Mouse (Mus musculus) erythroblast, adult 5-6 weeks (primary cell): Measurements from ENCODE around the gene Lsr. TPM values are rescaled to one million over a fixed set of nuclear protein-coding genes. Genes with fewer than 3 reads are reported as not detected.
A peak's percentile ranks its signal among the peaks of the same experiment; 100 is the strongest.

Experiments
- ATAC-seq: replicated peaks from 2 replicates; pipeline ENCODE4 v1.8.0; 2016; ENCODE audit warnings: moderate number of reproducible peaks, mild to moderate bottlenecking, moderate TSS enrichment, inconsistent platforms; ENCODE audit not compliant: poor library complexity, low FRiP score, severe bottlenecking
- total RNA-seq, 2 experiments: library from RNA; stranded (forward) in 1 of 2; stranded (reverse) in 1 of 2; fragments of 150-400 nt in 1 of 2; fragments of 200-764, 138-1000 nt in 1 of 2; gene quantifications; 2 replicates each; pipeline versions ENCODE4 v1.2.3 to v1.2.4; 2015 to 2017; ENCODE audit warnings: low replicate concordance in 2 of 2

Gene Lsr
- total RNA-seq (2015; ENCODE audit: low replicate concordance) (2.9 TPM in 1 of 2 replicates, not detected in the other), total RNA-seq (2017; ENCODE audit: low replicate concordance) (0.70 and 0.77 TPM in 2 replicates)

DNA sequence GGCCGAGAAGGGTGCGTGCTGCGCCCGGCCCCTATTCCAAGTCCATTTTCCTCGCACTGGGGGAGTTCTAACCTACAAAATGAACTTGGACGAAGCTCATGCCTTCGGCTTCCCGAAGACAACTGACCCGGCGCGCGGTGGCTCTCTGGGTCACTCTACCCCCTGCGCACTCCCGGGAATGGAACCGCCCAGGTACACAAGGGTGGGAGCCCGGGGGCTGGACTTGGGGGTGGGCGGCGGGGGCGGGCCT, at the start of gene Lsr:
Gene Lsr (minus strand): TSS at position 214 of the 250 bp plus-strand sequence.
- ATAC-seq, result no peak

- ATAC-seq, result no peak
Observed at GRCm38 (mm10) chr7:31017104-31017901, 44.0 kb upstream of the Lsr start.

GRCm38 (mm10) chr7:31012971-31013370, 39.7 kb upstream of the Lsr start:
- ATAC-seq, result no peak

DNA sequence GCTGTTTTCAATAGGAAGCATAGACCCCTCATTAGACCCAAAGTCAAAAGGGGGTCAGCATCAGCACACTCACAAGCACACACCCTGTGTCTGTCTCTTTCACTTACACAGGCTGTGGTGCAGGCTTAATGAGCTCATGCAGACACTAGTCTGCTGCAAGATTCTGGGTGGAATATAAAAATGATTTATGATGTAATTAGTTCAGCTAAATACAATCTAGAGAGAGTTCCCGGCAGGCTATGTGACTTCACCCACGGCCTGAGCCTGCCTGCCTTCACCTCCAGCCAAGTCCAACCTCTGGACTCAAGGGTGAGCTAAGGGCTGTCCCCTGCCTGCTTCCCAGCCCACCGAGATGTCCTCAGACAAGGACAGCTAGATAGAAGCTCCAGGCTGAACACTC, 35.6 kb upstream of the Lsr start:
- ATAC-seq, result no peak

GRCm38 (mm10) chr7:31008175-31008574, 34.9 kb upstream of the Lsr start:
- ATAC-seq, result no peak

GRCm38 (mm10) chr7:31007775-31008174, 34.5 kb upstream of the Lsr start:
- ATAC-seq, result no peak

- ATAC-seq, result no peak
Observed at GRCm38 (mm10) chr7:31002650-31003049, 29.4 kb upstream of the Lsr start.

DNA sequence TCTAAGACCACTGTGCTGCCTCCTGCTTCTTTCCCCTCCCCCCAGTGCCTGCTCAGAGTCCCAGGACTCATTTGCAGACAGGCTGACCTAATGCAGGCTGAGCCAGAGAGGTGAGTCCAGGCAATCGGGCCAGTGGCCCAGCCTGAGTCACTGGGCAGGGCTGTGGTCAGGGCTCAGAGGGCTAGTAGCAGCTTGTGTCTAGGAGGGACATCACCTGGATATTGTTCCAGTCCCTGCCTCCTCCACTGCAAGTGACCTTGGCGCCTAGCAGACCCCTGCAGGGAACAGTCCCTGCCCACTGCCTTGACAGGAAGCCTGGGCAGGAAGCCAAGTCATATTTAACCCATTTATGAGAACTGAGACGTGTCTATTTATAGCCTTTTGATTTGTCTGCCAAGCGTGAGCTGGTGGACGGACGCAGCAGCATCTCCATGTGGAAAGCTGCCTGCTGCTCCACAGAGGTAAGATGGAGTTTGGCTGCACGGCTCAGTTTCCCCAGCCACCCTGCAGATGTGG, 27.3 kb upstream of the Lsr start:
- no peak for ATAC-seq

GRCm38 (mm10) chr7:30996491-30996890, 23.2 kb upstream of the Lsr start:
- no peak for ATAC-seq

DNA sequence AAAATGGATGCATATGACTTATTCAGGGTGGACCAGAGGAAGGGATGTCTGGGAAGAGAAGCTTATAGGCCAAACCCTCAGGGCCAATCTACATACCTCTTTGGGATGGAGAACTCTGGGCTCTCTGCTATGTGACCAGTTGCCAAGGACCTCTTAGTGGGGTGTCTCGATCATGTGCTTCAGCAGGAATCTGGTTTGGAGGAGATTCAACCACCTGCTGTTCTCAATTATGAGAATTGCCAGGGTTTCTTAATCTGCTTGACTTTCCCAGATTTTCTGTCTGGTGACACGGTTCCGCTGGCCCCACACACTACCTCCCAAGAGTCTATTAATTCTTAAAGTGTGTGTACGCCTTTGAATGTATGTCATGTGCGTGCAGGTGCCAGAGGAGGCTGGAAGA, 20.7 kb upstream of the Lsr start:
- ATAC-seq, result no peak

DNA sequence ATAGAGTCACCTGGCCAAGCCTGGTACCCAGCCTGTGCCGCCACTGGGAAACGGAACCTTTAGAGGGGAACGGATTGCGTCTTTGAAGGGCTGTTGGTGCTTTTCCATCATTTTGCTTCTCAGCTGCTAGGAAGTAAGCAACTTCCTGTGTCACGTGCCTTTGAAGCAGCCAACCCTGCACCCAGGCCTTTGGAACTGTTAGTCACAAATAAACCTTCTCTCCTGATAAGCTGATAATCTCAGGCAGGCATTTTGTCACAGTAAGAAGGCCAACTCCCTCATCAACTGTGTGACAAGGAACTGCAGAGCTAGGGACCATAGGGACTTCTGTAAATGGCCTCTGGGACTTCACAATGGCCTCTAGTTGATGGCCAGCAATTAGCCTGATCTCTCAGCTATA, 18.9 kb upstream of the Lsr start:
- no peak for ATAC-seq

- no peak for ATAC-seq
Observed at GRCm38 (mm10) chr7:30988519-30989162, 15.4 kb upstream of the Lsr start.

DNA sequence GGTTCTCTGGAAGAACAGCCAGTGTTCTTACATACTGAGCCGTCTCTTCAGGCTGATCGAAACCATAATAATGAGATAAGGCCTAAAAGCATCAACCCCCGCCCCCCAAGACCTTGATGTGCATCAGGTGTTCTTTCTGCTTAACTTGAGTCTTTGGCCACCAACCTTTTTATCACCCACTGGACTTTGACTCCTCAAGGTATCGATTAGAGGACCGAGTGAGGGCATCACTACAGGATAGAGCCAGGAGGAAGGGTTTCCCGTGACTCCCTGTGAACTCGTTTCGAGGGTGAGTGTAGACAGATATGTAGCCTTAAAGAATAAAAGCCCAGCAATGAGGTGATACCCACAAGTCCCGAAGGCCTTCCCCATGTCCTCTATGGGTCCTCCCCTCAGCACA, 12.1 kb upstream of the Lsr start:
- ATAC-seq, result no peak

GRCm38 (mm10) chr7:30981703-30982102, 8.4 kb upstream of the Lsr start:
- no peak for ATAC-seq

DNA sequence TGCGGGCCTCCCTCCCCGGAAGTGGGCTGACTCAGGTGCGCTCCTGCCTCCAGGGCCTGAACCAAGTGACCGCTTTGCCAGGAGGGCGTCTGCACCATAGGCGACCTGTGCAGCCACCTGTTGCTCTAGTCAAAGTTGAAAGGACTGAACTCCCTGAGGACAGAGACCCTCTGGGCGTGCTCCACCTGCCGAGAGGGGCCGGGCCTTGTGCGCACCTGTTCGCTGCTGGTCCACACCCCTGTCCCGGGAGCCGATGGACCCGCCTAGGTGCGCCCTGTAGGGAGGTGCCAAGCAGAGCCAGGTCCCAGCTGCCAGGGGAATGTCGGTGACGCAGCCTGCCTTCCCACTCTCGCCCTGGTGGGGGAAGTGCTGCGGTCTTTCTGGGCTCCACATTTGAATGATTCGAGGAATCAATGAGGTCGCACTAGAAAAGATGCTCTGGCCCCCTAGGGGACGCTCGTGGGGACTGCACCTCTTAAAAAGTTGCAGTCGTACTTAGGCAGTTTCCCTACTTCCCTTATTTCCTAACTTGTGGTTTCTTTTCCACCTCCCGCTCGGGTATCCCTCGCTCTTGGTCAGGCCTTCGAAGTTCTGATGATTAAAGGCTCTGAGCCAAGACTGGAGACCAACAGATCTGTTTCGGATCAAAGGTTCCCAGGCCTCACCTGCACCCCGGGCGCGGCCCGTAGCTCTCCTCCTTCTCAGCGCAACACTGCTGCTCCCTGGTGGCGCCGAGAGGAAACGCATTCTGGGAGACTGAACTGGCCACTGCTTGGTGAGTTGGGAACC, 431 bp upstream of the Lsr start, which contains the start of gene Fam187b:
Gene Fam187b (plus strand): TSS at position 290 of the 789 bp plus-strand sequence.
- peak; percentile 96 for ATAC-seq

DNA sequence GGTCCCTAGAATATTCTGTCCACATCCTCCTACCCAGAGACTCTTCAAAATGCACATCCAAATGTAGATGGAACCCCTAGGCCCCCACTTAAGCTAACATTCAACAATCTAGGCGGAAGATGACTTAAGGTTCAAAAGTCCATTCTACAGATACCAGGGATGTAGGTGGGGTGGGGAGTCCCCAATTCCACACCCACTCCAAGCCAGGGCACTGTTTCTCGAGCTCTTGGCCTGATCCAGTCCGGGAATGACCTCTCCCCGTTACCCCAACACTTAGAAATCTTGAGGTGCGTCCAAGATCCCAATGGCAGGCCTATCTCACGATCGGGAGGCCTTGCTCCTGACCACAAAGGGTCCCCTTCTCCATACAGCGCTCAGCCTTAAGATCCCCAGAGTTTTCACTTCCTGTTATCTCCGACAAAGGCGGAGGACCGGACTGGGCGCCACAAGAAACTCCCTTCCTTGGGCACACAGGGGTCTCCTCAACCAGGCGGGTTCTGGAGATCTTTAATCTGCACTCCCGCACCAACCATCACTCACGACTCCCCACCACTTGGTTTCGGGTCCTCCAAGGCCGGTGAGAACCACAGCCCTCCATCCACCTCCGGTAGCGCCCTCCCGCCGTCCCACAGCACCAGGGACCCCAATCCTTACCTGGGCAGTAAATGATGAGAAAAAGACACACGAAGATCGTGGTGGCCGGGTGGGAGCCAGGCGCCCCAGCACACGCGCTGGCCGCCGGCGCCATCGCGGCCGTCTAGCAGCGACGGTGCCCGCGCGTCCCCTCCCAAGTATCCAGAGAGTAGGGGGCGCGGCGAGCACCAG, 626 bp downstream of the Lsr start:
- ATAC-seq, result no peak

GRCm38 (mm10) chr7:30971901-30972300, 1.4 kb downstream of the Lsr start:
- no peak for ATAC-seq

GRCm38 (mm10) chr7:30969174-30969573, 4.1 kb downstream of the Lsr start:
- no peak for ATAC-seq

DNA sequence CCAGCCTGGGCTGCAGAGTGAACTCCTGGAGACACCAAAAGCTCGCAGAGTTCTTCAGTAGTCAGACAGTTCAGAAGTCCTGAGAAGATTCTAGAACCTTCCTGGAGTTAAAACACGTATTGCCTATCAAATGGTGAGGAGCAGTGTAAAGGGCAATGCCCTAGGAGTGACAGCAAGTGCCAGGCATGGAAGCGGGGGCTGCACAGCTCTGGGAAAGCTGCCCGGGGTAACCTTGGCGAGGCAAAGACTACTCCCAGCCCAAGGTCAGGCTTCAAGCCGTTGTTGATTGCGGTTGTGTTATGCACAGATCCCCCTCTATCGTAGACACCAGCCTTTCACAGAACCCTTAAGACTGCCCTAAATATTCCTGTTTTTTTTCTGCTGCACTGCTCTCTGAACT, 4.7 kb downstream of the Lsr start:
- ATAC-seq, result no peak

DNA sequence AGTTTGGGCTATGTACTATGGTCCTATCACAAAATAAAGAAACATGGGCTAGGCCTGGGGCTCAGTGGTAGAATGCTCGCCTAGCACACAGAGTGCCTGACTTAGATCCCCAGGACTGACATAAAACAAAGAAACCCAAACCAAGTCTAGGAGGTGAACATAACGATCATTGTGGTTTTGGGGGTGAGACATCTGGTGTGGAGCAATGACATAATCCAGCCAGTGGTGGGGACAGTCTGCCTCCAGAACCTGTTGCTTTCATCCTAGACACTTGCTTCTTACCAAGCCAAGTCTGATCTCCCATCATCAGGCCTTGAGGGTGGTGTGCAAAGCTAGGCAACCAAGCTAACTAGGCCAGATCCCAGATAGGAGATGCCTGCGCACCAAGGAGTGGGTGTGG, 6.6 kb downstream of the Lsr start:
- no peak for ATAC-seq
